ENCODE assay signal across 14 mouse cellular contexts in the genomic region with DNA sequence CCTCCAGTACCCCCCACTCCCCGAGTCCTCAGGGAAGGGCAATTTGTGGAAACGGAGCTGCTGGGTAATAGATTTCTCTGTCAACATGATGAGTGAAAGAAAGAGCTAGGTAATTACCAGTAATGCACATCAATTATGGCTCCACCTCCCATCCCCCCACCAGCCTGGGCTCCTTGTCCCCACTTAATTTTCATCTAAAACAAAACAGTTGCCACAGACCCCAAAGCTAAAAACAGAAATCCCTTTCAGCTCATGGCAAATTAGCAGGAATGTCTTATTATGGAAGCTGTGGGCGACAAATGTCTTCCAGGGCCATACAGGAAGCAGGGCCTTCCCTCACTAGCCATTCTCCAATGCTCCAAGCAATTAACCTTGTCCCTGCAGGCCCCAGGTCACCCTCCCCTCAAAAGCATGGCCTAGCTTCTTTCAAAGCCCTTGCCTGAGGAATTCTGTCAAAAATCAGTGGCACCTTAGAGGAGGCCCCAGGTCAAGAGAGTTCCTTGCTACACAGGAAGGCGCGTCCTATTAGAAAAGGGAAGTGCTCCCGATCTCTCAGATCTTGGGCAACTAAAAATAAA.
DNase-seq lines count a peak whose midpoint lies in the region; ATAC-seq lines count a peak whose summit lies in the region.
"Had no signal": no experiment of that assay in that cellular context is flagged by ENCODE, and none has a peak within 500 bp of the region (broad histone marks: within the 10 kb centered on the region; RNA-seq: fewer than 3 reads in every experiment).

No protein-coding gene starts in this region.

- no peaks in the 10 kb centered on the region for H3K9me3 ChIP-seq in hindbrain, embryonic 13.5 days
- H3K9me3 ChIP-seq in hindbrain, embryonic 10.5 days, result no peaks in the 10 kb centered on the region
- no peaks in the 10 kb centered on the region for H3K9me3 ChIP-seq in forebrain, embryonic 13.5 days (replicated peaks)
- H3K9me3 ChIP-seq: intestine, embryonic 15.5 days; midbrain, embryonic 15.5 days had no signal

- peaks cover 11% of the 10 kb centered on the region for H3K4me1 ChIP-seq in hindbrain, embryonic 13.5 days (replicated peaks)
- H3K4me1 ChIP-seq in hindbrain, embryonic 10.5 days (replicated peaks), result peaks cover 8% of the 10 kb centered on the region; the same call in 1 of the 2 replicates
- H3K4me1 ChIP-seq in forebrain, embryonic 13.5 days, result peaks cover 14% of the 10 kb centered on the region
- H3K4me1 ChIP-seq: intestine, embryonic 15.5 days had no signal

- no peaks in the 10 kb centered on the region for H3K36me3 ChIP-seq in hindbrain, embryonic 13.5 days
- H3K36me3 ChIP-seq in hindbrain, embryonic 10.5 days, result no peaks in the 10 kb centered on the region
- H3K36me3 ChIP-seq in forebrain, embryonic 13.5 days (ENCODE audit: poor library complexity, severe bottlenecking), result no peaks in the 10 kb centered on the region
- H3K36me3 ChIP-seq: intestine, embryonic 15.5 days; midbrain, embryonic 15.5 days had no signal

- 0 out of 2 replicates have a peak overlapping the region, but pooled peaks have one; percentile 64 for H3K27ac ChIP-seq in hindbrain, embryonic 13.5 days
- H3K27ac ChIP-seq in hindbrain, embryonic 10.5 days, result no peak overlapping the region
- H3K27ac ChIP-seq in forebrain, embryonic 13.5 days, result peak overlapping the region; percentile 65; the same call in 1 of the 2 replicates
- H3K27ac ChIP-seq: intestine, embryonic 15.5 days; midbrain, embryonic 15.5 days had no signal

- H3K4me2 ChIP-seq in hindbrain, embryonic 13.5 days, result no peak overlapping the region
- H3K4me2 ChIP-seq in forebrain, embryonic 13.5 days, result no peak overlapping the region
- H3K4me2 ChIP-seq: intestine, embryonic 15.5 days; midbrain, embryonic 15.5 days had no signal

- 63% methylated on average over 6 of the region's 6 CpGs for WGBS in hindbrain, embryonic 13.5 days
- WGBS in hindbrain, embryonic 10.5 days, result 63% methylated on average over 6 of the region's 6 CpGs
- 35% methylated on average over 6 of the region's 6 CpGs for WGBS in forebrain, embryonic 13.5 days

- H3K4me3 ChIP-seq in hindbrain, embryonic 13.5 days, result no peak overlapping the region
- H3K4me3 ChIP-seq in hindbrain, embryonic 10.5 days, result no peak overlapping the region
- no peak overlapping the region for H3K4me3 ChIP-seq in forebrain, embryonic 13.5 days
- H3K4me3 ChIP-seq: intestine, embryonic 15.5 days; midbrain, embryonic 15.5 days had no signal

- no peaks in the 10 kb centered on the region for H3K27me3 ChIP-seq in hindbrain, embryonic 13.5 days
- H3K27me3 ChIP-seq in hindbrain, embryonic 10.5 days (ENCODE audit: insufficient read depth, poor library complexity, severe bottlenecking), result no peaks in the 10 kb centered on the region
- H3K27me3 ChIP-seq in forebrain, embryonic 13.5 days, result no peaks in the 10 kb centered on the region
- H3K27me3 ChIP-seq: intestine, embryonic 15.5 days; midbrain, embryonic 15.5 days had no signal

- H3K9ac ChIP-seq in hindbrain, embryonic 13.5 days, result no peak overlapping the region
- H3K9ac ChIP-seq in forebrain, embryonic 13.5 days, result no peak overlapping the region
- H3K9ac ChIP-seq: intestine, embryonic 15.5 days; midbrain, embryonic 15.5 days had no signal

- ATAC-seq in hindbrain, embryonic 13.5 days (ENCODE audit: low FRiP score), result no peak
- peak; percentile 80 for ATAC-seq in forebrain, embryonic 13.5 days
- ATAC-seq: intestine, embryonic 15.5 days; midbrain, embryonic 15.5 days had no signal

- no peak for DNase-seq in hindbrain, embryonic 10.5 days (ENCODE audit: low spot score)
- peak; percentile 8 for DNase-seq in ZHBTc4 (ENCODE audit: low read depth, low spot score)
- DNase-seq in kidney, postnatal 14 days, result peak; percentile 20
- DNase-seq in right cerebral cortex, postnatal 36 days (ENCODE audit: low spot score in 2 of 2), result no peak
- no peak for DNase-seq in MN1 (ENCODE audit: low spot score)
- no peak for DNase-seq in frontal cortex, postnatal 25 days (ENCODE audit: low spot score in 2 of 2)
- DNase-seq: cerebellum, adult 2 months; heart, adult 18-20 months; heart, postnatal 14 days; left cerebral cortex, postnatal 4 days had no signal

Comparison
In these comparisons a context has a peak if more than half of its experiments do, and no peak if none do; other contexts are left out.
1. DNase-seq: peak in ZHBTc4 (single experiment) and kidney, postnatal 14 days (single experiment); none in hindbrain, embryonic 10.5 days (single experiment), right cerebral cortex, postnatal 36 days (0 of 2), MN1 (single experiment) and frontal cortex, postnatal 25 days (0 of 2).